Mouse (Mus musculus): Measurements from ENCODE around the gene Exosc1.

DNA sequence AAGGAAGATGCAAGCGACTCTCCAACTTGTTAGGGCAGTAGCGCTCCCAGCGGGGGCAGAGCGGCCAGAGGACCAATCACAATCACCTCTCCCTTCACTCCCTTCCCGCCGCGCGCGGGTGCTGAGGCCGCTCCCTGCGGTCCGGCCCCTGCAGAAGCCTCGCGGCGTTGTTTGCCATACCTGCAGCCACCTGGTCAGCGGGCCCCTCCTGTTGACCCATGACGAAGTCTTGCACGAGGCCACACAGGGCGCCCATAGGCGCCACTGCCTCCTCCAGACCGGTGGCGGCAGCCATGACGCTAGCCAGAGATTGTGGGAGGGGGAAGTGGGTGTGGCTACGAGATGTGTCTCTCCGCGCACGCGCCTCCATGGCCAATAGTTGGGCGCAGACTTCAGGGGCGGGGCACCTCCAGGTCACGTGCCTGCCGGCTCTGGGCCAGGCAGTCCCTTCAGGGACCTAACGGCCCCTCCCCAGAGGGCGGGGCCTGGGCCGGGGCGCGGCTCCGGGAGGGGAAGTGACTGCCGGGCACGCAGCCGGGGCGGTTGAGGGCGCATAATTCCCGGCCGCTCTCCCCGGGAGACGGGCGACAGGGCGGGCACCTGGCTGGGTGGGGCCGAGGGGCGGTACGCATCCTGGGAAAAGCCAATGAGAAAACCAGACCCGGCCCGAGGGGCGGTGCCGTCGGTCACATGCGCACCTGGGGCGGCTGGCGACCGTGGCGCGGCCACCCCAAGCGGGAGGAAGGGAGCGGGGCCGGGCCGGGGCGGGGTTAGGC lies 47.8 kb upstream of the Exosc1 start, which contains the start of gene Mms19:
- TF ChIP-seq POLR2A (IDR thresholded peaks at IDR 0.05; ENCODE audit: control insufficient read depth, extremely low read depth, insufficient read depth, low read length, poor library complexity) (peak; percentile 83), CTCF (IDR thresholded peaks at IDR 0.05; ENCODE audit: borderline replicate concordance, control insufficient read depth, extremely low read depth, insufficient read depth, low read length, poor library complexity) (peak; percentile 48; the same call in 1 of the 2 replicates)
